12 mouse cellular contexts compared by ENCODE assay signal in the genomic region with DNA sequence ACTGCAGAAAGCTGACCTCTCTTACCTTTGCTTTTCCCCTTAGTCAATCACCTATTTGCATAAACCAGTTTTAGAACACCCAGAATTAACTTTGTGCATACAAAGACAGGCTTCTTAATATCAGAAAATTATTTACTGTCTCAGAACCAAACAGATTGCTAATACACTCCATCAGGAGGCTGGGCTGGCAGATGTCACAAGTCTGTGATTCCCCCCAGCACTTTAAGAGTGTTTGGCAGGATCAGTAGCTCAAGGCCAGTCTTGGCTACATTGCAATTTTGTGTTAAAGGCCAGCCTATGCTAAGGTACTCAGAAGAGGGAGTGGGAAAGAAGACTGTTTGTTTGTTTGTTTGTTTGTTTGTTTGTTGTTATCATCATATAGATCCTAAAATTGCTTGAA. TPM values are rescaled to one million over a fixed set of nuclear protein-coding genes. Genes with fewer than 3 reads are reported as not detected.
A peak's percentile ranks its signal among the peaks of the same experiment; 100 is the strongest.
DNase-seq lines count a peak whose midpoint lies in the region; ATAC-seq and TF ChIP-seq lines count a peak whose summit lies in the region.
"Had no signal": no experiment of that assay in that cellular context is flagged by ENCODE, and none has a peak within 500 bp of the region (broad histone marks: within the 10 kb centered on the region; RNA-seq: fewer than 3 reads in every experiment).

No protein-coding gene starts in this region.

- H3K9ac ChIP-seq in heart, embryonic 13.5 days: no peak overlapping the region
- H3K9ac ChIP-seq in liver, postnatal 0 days (replicated peaks): peak overlapping the region; percentile 27; the same call in 1 of the 2 replicates
- H3K9ac ChIP-seq in liver, embryonic 12.5 days: no peak overlapping the region
- H3K9ac ChIP-seq in embryonic facial prominence, embryonic 13.5 days: 0 out of 2 replicates have a peak overlapping the region, but pooled peaks have one; percentile 17
- H3K9ac ChIP-seq in limb, embryonic 13.5 days: no peak overlapping the region

- TF ChIP-seq CTCF in liver, postnatal 0 days (IDR thresholded peaks at IDR 0.05; ENCODE audit: low read depth): no peak

- no peak overlapping the region for H3K27ac ChIP-seq in heart, embryonic 13.5 days (replicated peaks)
- H3K27ac ChIP-seq in liver, postnatal 0 days (ENCODE audit: low read depth): peak overlapping the region; percentile 24; the same call in 1 of the 2 replicates
- no peak overlapping the region for H3K27ac ChIP-seq in liver, embryonic 12.5 days
- H3K27ac ChIP-seq in embryonic facial prominence, embryonic 13.5 days: no peak overlapping the region
- H3K27ac ChIP-seq in limb, embryonic 13.5 days: no peak overlapping the region

- no peaks in the 10 kb centered on the region for H3K27me3 ChIP-seq in heart, embryonic 13.5 days (replicated peaks)
- no peaks in the 10 kb centered on the region for H3K27me3 ChIP-seq in liver, postnatal 0 days (ENCODE audit: insufficient read depth, low read length)
- no peaks in the 10 kb centered on the region for H3K27me3 ChIP-seq in liver, embryonic 12.5 days (replicated peaks)
- no peaks in the 10 kb centered on the region for H3K27me3 ChIP-seq in embryonic facial prominence, embryonic 13.5 days
- H3K27me3 ChIP-seq in limb, embryonic 13.5 days: no peaks in the 10 kb centered on the region

- peaks cover 26% of the 10 kb centered on the region for H3K4me1 ChIP-seq in heart, embryonic 13.5 days
- peaks cover 14% of the 10 kb centered on the region for H3K4me1 ChIP-seq in liver, postnatal 0 days (ENCODE audit: insufficient read depth)
- peaks cover 23% of the 10 kb centered on the region for H3K4me1 ChIP-seq in liver, embryonic 12.5 days
- H3K4me1 ChIP-seq in embryonic facial prominence, embryonic 13.5 days: peaks cover 6% of the 10 kb centered on the region
- H3K4me1 ChIP-seq in limb, embryonic 13.5 days: peaks cover 22% of the 10 kb centered on the region

- DNase-seq in heart, postnatal 36 days: no peak
- no peak for DNase-seq in liver, postnatal 0 days
- no peak for DNase-seq in urinary bladder, adult 18-20 months (ENCODE audit: low spot score in 2 of 2)
- DNase-seq: adrenal gland, postnatal 25 days; lung, adult 18-20 months had no signal

- ATAC-seq in heart, embryonic 13.5 days (ENCODE audit: extremely low read depth, insufficient number of reproducible peaks, low FRiP score, low TSS enrichment): no peak
- no peak for ATAC-seq in liver, postnatal 0 days
- no peak for ATAC-seq in liver, embryonic 12.5 days
- ATAC-seq in embryonic facial prominence, embryonic 13.5 days (ENCODE audit: insufficient number of reproducible peaks, insufficient read depth, low FRiP score, low TSS enrichment, low read depth): no peak
- no peak for ATAC-seq in limb, embryonic 13.5 days (ENCODE audit: low FRiP score, low read depth)
- ATAC-seq in megakaryocyte, adult 5-6 weeks (ENCODE audit: poor library complexity, severe bottlenecking): no peak

- no peak for TF ChIP-seq EP300 in liver, postnatal 0 days (IDR thresholded peaks at IDR 0.05; ENCODE audit: low read depth)

- H3K9me3 ChIP-seq in heart, embryonic 13.5 days: peaks cover 4% of the 10 kb centered on the region; the same call in 1 of the 2 replicates
- H3K9me3 ChIP-seq in liver, postnatal 0 days (ENCODE audit: low read length): no peaks in the 10 kb centered on the region
- peaks cover 3% of the 10 kb centered on the region; the same call in 1 of the 2 replicates for H3K9me3 ChIP-seq in liver, embryonic 12.5 days (replicated peaks)
- H3K9me3 ChIP-seq in embryonic facial prominence, embryonic 13.5 days: peaks cover 4% of the 10 kb centered on the region; the same call in 1 of the 2 replicates
- peaks cover 7% of the 10 kb centered on the region for H3K9me3 ChIP-seq in limb, embryonic 13.5 days

- H3K4me2 ChIP-seq in heart, embryonic 13.5 days: peak overlapping the region; percentile 30; the same call in 1 of the 2 replicates
- peak overlapping the region; percentile 61 for H3K4me2 ChIP-seq in liver, postnatal 0 days (ENCODE audit: low read depth, low read length)
- no peak overlapping the region for H3K4me2 ChIP-seq in liver, embryonic 12.5 days
- peak overlapping the region; percentile 27 for H3K4me2 ChIP-seq in embryonic facial prominence, embryonic 13.5 days
- H3K4me2 ChIP-seq in limb, embryonic 13.5 days (replicated peaks): peak overlapping the region; percentile 45

- peaks cover 11% of the 10 kb centered on the region for H3K36me3 ChIP-seq in heart, embryonic 13.5 days
- H3K36me3 ChIP-seq in liver, postnatal 0 days (replicated peaks; ENCODE audit: insufficient read depth, low read length): peaks cover 2% of the 10 kb centered on the region; the same call in 1 of the 2 replicates
- H3K36me3 ChIP-seq in liver, embryonic 12.5 days: peaks cover 3% of the 10 kb centered on the region
- 0 out of 2 replicates have a peak, but pooled peaks cover under 1% of the 10 kb centered on the region for H3K36me3 ChIP-seq in embryonic facial prominence, embryonic 13.5 days
- 0 out of 2 replicates have a peak, but pooled peaks cover 3% of the 10 kb centered on the region for H3K36me3 ChIP-seq in limb, embryonic 13.5 days
- H3K36me3 ChIP-seq: G1E had no signal

- intact Hi-C loops in heart, postnatal 36 days (cut with DNase I): no loop called here

- H3K4me3 ChIP-seq in heart, embryonic 13.5 days: no peak overlapping the region
- peak overlapping the region; percentile 36 for H3K4me3 ChIP-seq in liver, postnatal 0 days (ENCODE audit: low read depth, low read length)
- no peak overlapping the region for H3K4me3 ChIP-seq in liver, embryonic 12.5 days
- H3K4me3 ChIP-seq in embryonic facial prominence, embryonic 13.5 days: no peak overlapping the region
- H3K4me3 ChIP-seq in limb, embryonic 13.5 days: no peak overlapping the region

RNA-seq across cellular contexts. Expression of a gene that starts 2.7 kb away (rescaled TPM):
- 3.1 and 3.6 TPM in 2 replicates for polyA plus RNA-seq in heart, embryonic 13.5 days (2015; fragmentation: Nextera tagmentation; extraction: Ambion mirVana)
- total RNA-seq in heart, postnatal 36 days (2021): 10 to 100 TPM; 15.4 to 17.5 TPM
- polyA plus RNA-seq in liver, postnatal 0 days (2015; fragmentation: Nextera tagmentation; extraction: Ambion mirVana): 2.5 and 5.4 TPM in 2 replicates
- polyA plus RNA-seq in liver, embryonic 12.5 days (2016; fragmentation: Nextera tagmentation; extraction: Ambion mirVana): 2.4 and 2.5 TPM in 2 replicates
- polyA plus RNA-seq in embryonic facial prominence, embryonic 13.5 days (2015; fragmentation: Nextera tagmentation; extraction: Ambion mirVana): 6.5 and 7.2 TPM in 2 replicates
- polyA plus RNA-seq in limb, embryonic 13.5 days (2015; fragmentation: Nextera tagmentation; extraction: Ambion mirVana): 7.6 and 8.5 TPM in 2 replicates
- total RNA-seq in megakaryocyte, adult 5-6 weeks (2015): 24.1 and 24.6 TPM in 2 replicates
- total RNA-seq in megakaryocyte, adult 5-6 weeks (2017): 32.9 and 33.4 TPM in 2 replicates
- polyA plus RNA-seq: G1E had no signal

RNA-seq across cellular contexts. Expression of a gene that starts 39.6 kb away (rescaled TPM):
- 682 and 793 TPM in 2 replicates for polyA plus RNA-seq in heart, embryonic 13.5 days (2015; fragmentation: Nextera tagmentation; extraction: Ambion mirVana)
- 1,000 to 10,000 TPM; 6,022 to 6,533 TPM for total RNA-seq in heart, postnatal 36 days (2021)
- polyA plus RNA-seq in liver, postnatal 0 days (2015; fragmentation: Nextera tagmentation; extraction: Ambion mirVana): 0.22 and 0.40 TPM in 2 replicates
- polyA plus RNA-seq in liver, embryonic 12.5 days (2016; fragmentation: Nextera tagmentation; extraction: Ambion mirVana): 0.50 and 0.61 TPM in 2 replicates
- 0.93 and 2.8 TPM in 2 replicates for polyA plus RNA-seq in embryonic facial prominence, embryonic 13.5 days (2015; fragmentation: Nextera tagmentation; extraction: Ambion mirVana)
- 1.6 and 2.7 TPM in 2 replicates for polyA plus RNA-seq in limb, embryonic 13.5 days (2015; fragmentation: Nextera tagmentation; extraction: Ambion mirVana)
- total RNA-seq in megakaryocyte, adult 5-6 weeks (2015): not detected in 2 replicates
- total RNA-seq in megakaryocyte, adult 5-6 weeks (2017): 0.08 TPM in 1 of 2 replicates, not detected in the other
- total RNA-seq: G1E; neutrophil, adult 5-6 weeks had no signal
- polyA plus RNA-seq: G1E had no signal

Comparison
In these comparisons a context has a peak if more than half of its experiments do, and no peak if none do; other contexts are left out.
1. H3K9ac ChIP-seq: peak in liver, postnatal 0 days (single experiment) and embryonic facial prominence, embryonic 13.5 days (single experiment); none in heart, embryonic 13.5 days (single experiment), liver, embryonic 12.5 days (single experiment) and limb, embryonic 13.5 days (single experiment).
2. RNA of a gene that starts 39.6 kb away (polyA plus RNA-seq): 682 to 793 TPM in heart, embryonic 13.5 days; 1.6 to 2.7 TPM in limb, embryonic 13.5 days, 0.93 to 2.8 TPM in embryonic facial prominence, embryonic 13.5 days, 0.50 to 0.61 TPM in liver, embryonic 12.5 days and 0.22 to 0.40 TPM in liver, postnatal 0 days; every median in the first group is over 100 times any median in the second.